Mouse (Mus musculus): ENCODE results near the gene Cnot3. TPM values are rescaled to one million over a fixed set of nuclear protein-coding genes. Genes with fewer than 3 reads are reported as not detected.

Gene Cnot3
- polyA plus RNA-seq, 1 experiment from 2014 or later, result 51.2 TPM

- Histone ChIP-seq H3K9ac (replicated peaks; ENCODE audit: low read length) (peak within 1 kb of the TSS; percentile 51), H3K27ac (replicated peaks; ENCODE audit: low read depth, low read length) (peak within 1 kb of the TSS; percentile 69), H3K4me1 (ENCODE audit: control insufficient read depth, insufficient read depth, low read length) (peaks cover 7% of the 10 kb centered on the region; the same call in 1 of the 2 replicates), H3K36me3 (ENCODE audit: control insufficient read depth, insufficient read depth, low read length) (peaks cover 27% of the 10 kb centered on the region), H3K9me3 (ENCODE audit: control insufficient read depth, low read length) (no peaks in the 10 kb centered on the region), H3K4me2 (ENCODE audit: low read length) (peak within 1 kb of the TSS; percentile 76), H3K27me3 (ENCODE audit: control insufficient read depth, insufficient read depth, low read length) (no peaks in the 10 kb centered on the region), H3K4me3 (replicated peaks; ENCODE audit: low read depth, low read length) (peak within 1 kb of the TSS; percentile 52)
- ATAC-seq (ENCODE audit: low FRiP score, low TSS enrichment) (peak; percentile 99), DNase-seq (peak; percentile 97)
- WGBS, result 4% methylated on average over 45 of the region's 45 CpGs
These were observed 20.4 kb downstream of the Cnot3 start, which contains the start of gene Leng1 for GRCm38 (mm10) chr7:3665215-3666114. Gene Leng1 (minus strand): TSS chr7:3665840.

DNA sequence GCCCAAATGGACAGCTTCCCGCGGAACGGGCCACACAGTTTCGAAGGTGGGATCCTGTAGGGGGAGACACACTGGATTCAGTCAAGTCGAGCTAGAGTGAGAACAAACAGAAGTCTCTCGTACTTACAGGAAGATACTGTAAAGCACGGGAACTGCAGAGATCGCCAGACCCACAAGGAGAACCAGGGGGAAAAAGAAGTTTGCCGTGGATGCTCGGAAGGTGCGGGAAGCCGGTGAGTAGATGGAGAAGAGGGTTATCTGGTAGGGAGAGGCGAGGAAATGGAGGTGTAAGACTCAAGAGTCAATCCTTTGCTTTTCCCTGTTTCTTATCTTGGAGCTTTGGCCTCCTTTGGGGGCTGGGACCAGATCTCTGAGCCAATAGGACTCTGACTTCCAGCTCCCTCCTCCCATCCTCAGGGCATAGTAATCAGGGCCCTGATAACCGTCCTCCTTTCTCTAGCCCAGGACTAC is 21.9 kb downstream of the Cnot3 start:
- Histone ChIP-seq H3K4me2 (ENCODE audit: low read length) (no peak overlapping the region), H3K36me3 (ENCODE audit: control insufficient read depth, insufficient read depth, low read length) (peaks cover 15% of the 10 kb centered on the region), H3K4me1 (ENCODE audit: control insufficient read depth, insufficient read depth, low read length) (peaks cover 7% of the 10 kb centered on the region; the same call in 1 of the 2 replicates), H3K4me3 (replicated peaks; ENCODE audit: low read depth, low read length) (no peak overlapping the region), H3K27me3 (ENCODE audit: control insufficient read depth, insufficient read depth, low read length) (no peaks in the 10 kb centered on the region), H3K9ac (replicated peaks; ENCODE audit: low read length) (no peak overlapping the region), H3K9me3 (ENCODE audit: control insufficient read depth, low read length) (no peaks in the 10 kb centered on the region), H3K27ac (replicated peaks; ENCODE audit: low read depth, low read length) (no peak overlapping the region)
- DNase-seq (no peak), ATAC-seq (ENCODE audit: low FRiP score, low TSS enrichment) (no peak)
- WGBS, result 18% methylated on average over 14 of the region's 14 CpGs

DNA sequence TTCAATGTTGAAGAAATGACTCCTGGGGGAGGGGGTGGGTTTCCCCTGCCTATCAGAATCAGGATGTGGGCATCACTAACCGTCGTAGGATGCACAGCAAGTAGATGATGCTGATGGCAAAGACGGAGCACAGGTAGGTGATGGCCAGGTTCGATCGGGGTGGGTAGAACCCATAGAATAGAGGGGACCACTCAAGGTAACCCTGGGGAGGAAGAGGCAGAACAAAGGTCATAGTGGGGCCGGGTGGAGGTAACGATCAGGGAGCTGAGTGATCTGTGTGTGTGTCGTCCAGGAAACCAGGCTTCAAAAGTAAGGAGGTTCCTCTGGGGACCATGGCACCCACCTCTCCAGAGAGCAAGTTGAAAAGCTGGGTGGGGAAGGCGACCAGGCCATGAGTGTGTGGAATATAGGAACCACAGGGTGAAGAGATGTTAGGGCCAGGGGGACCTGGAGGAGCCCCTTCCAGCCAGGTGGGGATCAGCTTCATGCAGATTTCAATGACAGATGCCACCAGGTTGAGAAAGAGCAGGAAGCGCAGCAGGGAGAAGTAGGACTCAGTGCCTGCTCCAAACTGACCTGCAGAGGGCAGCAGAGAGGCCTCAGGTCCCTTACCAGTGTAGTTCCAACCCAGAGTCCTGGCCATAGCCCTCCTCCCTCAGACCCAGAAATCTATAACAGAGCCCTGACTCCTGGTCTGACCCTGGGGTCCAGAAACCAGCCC is 29.6 kb downstream of the Cnot3 start:
- 67% methylated on average over 10 of the region's 10 CpGs for WGBS
- Histone ChIP-seq H3K4me2 (ENCODE audit: low read length) (no peak overlapping the region), H3K36me3 (ENCODE audit: control insufficient read depth, insufficient read depth, low read length) (0 out of 2 replicates have a peak, but pooled peaks cover 5% of the 10 kb centered on the region)

DNA sequence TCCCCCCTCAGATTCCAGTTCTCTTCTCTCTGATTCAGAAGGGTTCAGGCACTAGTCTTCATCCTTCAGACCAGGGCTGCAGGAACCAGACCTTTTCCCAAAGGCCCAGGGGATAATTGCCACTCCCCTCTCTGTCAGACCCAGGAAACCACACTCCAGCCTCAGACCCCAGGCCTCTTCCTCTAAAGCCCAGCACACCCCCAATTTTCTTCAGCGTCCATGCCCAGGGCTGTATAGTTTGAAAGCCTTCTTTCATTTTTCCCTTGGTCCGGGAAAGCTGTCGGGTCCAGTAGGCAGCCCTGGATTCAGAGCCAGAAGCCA is 30.1 kb downstream of the Cnot3 start:
- ATAC-seq (ENCODE audit: low FRiP score, low TSS enrichment) (no peak), DNase-seq (no peak)
- 0 out of 2 replicates have a peak, but pooled peaks cover 5% of the 10 kb centered on the region for H3K36me3 ChIP-seq (ENCODE audit: control insufficient read depth, insufficient read depth, low read length)
- WGBS, result 82% methylated on average over 3 of the region's 3 CpGs
- H3K27me3 ChIP-seq (ENCODE audit: control insufficient read depth, insufficient read depth, low read length), result no peaks in the 10 kb centered on the region
- no peak overlapping the region for H3K27ac ChIP-seq (replicated peaks; ENCODE audit: low read depth, low read length)
- no peak overlapping the region for H3K4me3 ChIP-seq (replicated peaks; ENCODE audit: low read depth, low read length)
- H3K9me3 ChIP-seq (ENCODE audit: control insufficient read depth, low read length), result no peaks in the 10 kb centered on the region
- no peaks in the 10 kb centered on the region for H3K4me1 ChIP-seq (ENCODE audit: control insufficient read depth, insufficient read depth, low read length)
- H3K9ac ChIP-seq (replicated peaks; ENCODE audit: low read length), result no peak overlapping the region
- H3K4me2 ChIP-seq (ENCODE audit: low read length), result no peak overlapping the region

More for the DNA sequence above, 29.6 kb downstream of the Cnot3 start:
- Histone ChIP-seq H3K9me3 (ENCODE audit: control insufficient read depth, low read length) (no peaks in the 10 kb centered on the region), H3K27ac (replicated peaks; ENCODE audit: low read depth, low read length) (no peak overlapping the region), H3K9ac (replicated peaks; ENCODE audit: low read length) (no peak overlapping the region), H3K4me1 (ENCODE audit: control insufficient read depth, insufficient read depth, low read length) (no peaks in the 10 kb centered on the region), H3K27me3 (ENCODE audit: control insufficient read depth, insufficient read depth, low read length) (no peaks in the 10 kb centered on the region), H3K4me3 (replicated peaks; ENCODE audit: low read depth, low read length) (no peak overlapping the region)
- DNase-seq, result peak; percentile 93
- ATAC-seq (ENCODE audit: low FRiP score, low TSS enrichment), result peak; percentile 85; the same call in 1 of the 2 replicates

GRCm38 (mm10) chr7:3676371-3676770 is 31.3 kb downstream of the Cnot3 start:
- Histone ChIP-seq H3K4me3 (replicated peaks; ENCODE audit: low read depth, low read length) (no peak overlapping the region), H3K9ac (replicated peaks; ENCODE audit: low read length) (no peak overlapping the region), H3K4me1 (ENCODE audit: control insufficient read depth, insufficient read depth, low read length) (no peaks in the 10 kb centered on the region), H3K36me3 (ENCODE audit: control insufficient read depth, insufficient read depth, low read length) (0 out of 2 replicates have a peak, but pooled peaks cover 5% of the 10 kb centered on the region), H3K4me2 (ENCODE audit: low read length) (no peak overlapping the region), H3K9me3 (ENCODE audit: control insufficient read depth, low read length) (no peaks in the 10 kb centered on the region), H3K27ac (replicated peaks; ENCODE audit: low read depth, low read length) (no peak overlapping the region), H3K27me3 (ENCODE audit: control insufficient read depth, insufficient read depth, low read length) (no peaks in the 10 kb centered on the region)
- ATAC-seq (ENCODE audit: low FRiP score, low TSS enrichment) (no peak), DNase-seq (no peak)
- WGBS, result 89% methylated on average over 12 of the region's 12 CpGs

- Histone ChIP-seq H3K4me2 (ENCODE audit: low read length) (no peak within 1 kb of the TSS), H3K4me3 (replicated peaks; ENCODE audit: low read depth, low read length) (no peak within 1 kb of the TSS), H3K36me3 (ENCODE audit: control insufficient read depth, insufficient read depth, low read length) (peaks cover 10% of the 10 kb centered on the region; the same call in 1 of the 2 replicates), H3K9ac (replicated peaks; ENCODE audit: low read length) (no peak within 1 kb of the TSS), H3K4me1 (ENCODE audit: control insufficient read depth, insufficient read depth, low read length) (no peaks in the 10 kb centered on the region), H3K27me3 (ENCODE audit: control insufficient read depth, insufficient read depth, low read length) (no peaks in the 10 kb centered on the region), H3K27ac (replicated peaks; ENCODE audit: low read depth, low read length) (no peak within 1 kb of the TSS), H3K9me3 (ENCODE audit: control insufficient read depth, low read length) (no peaks in the 10 kb centered on the region)
- DNase-seq, result no peak
- no peak for ATAC-seq (ENCODE audit: low FRiP score, low TSS enrichment)
- 54% methylated on average over 9 of the region's 9 CpGs for WGBS
These were observed 32.3 kb downstream of the Cnot3 start, which contains the start of gene Tmc4 for GRCm38 (mm10) chr7:3677342-3677741. Gene Tmc4 (minus strand): TSS chr7:3677553.

- Histone ChIP-seq H3K27ac (replicated peaks; ENCODE audit: low read depth, low read length) (peak overlapping the region; percentile 77), H3K4me1 (ENCODE audit: control insufficient read depth, insufficient read depth, low read length) (peaks cover 12% of the 10 kb centered on the region; the same call in 1 of the 2 replicates), H3K9me3 (ENCODE audit: control insufficient read depth, low read length) (no peaks in the 10 kb centered on the region), H3K4me2 (ENCODE audit: low read length) (0 out of 2 replicates have a peak overlapping the region, but pooled peaks have one; percentile 7), H3K27me3 (ENCODE audit: control insufficient read depth, insufficient read depth, low read length) (no peaks in the 10 kb centered on the region), H3K4me3 (replicated peaks; ENCODE audit: low read depth, low read length) (no peak overlapping the region), H3K9ac (replicated peaks; ENCODE audit: low read length) (no peak overlapping the region), H3K36me3 (ENCODE audit: control insufficient read depth, insufficient read depth, low read length) (peaks cover 40% of the 10 kb centered on the region)
- ATAC-seq (ENCODE audit: low FRiP score, low TSS enrichment) (peak; percentile 44), DNase-seq (peak; percentile 77)
- 47% methylated on average over 10 of the region's 10 CpGs for WGBS
These were observed 39.0 kb downstream of the Cnot3 start for GRCm38 (mm10) chr7:3683908-3684550.

DNA sequence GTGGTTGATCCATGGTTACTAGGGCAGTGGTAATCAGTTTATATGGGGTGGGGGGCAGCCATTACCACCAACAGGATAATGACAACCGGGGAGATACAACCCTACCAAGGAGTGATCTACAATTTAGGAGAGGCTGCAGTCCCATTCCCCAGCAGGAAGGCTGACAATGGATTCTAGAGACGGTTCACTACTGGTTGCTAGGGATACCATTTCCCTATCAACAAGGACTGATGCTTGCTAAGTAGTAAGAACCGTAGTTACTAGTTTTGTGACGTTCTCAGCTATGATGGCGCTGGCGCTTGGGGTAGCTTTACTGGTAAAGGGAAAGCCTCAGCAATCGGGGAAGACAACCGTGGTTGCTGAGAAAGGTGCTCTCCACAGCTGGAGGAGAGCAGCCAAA is 39.6 kb downstream of the Cnot3 start:
- 0 out of 2 replicates have a peak, but pooled peaks have one; percentile 10 for ATAC-seq (ENCODE audit: low FRiP score, low TSS enrichment)
- peaks cover 40% of the 10 kb centered on the region for H3K36me3 ChIP-seq (ENCODE audit: control insufficient read depth, insufficient read depth, low read length)

More for the DNA sequence above, 39.6 kb downstream of the Cnot3 start:
- peak overlapping the region; percentile 77 for H3K27ac ChIP-seq (replicated peaks; ENCODE audit: low read depth, low read length)
- H3K9ac ChIP-seq (replicated peaks; ENCODE audit: low read length), result no peak overlapping the region
- no peak overlapping the region for H3K4me3 ChIP-seq (replicated peaks; ENCODE audit: low read depth, low read length)
- WGBS, result 70% methylated on average over 8 of the region's 8 CpGs
- peaks cover 12% of the 10 kb centered on the region; the same call in 1 of the 2 replicates for H3K4me1 ChIP-seq (ENCODE audit: control insufficient read depth, insufficient read depth, low read length)
- no peaks in the 10 kb centered on the region for H3K9me3 ChIP-seq (ENCODE audit: control insufficient read depth, low read length)
- DNase-seq, result no peak
- H3K27me3 ChIP-seq (ENCODE audit: control insufficient read depth, insufficient read depth, low read length), result no peaks in the 10 kb centered on the region
- 0 out of 2 replicates have a peak overlapping the region, but pooled peaks have one; percentile 5 for H3K4me2 ChIP-seq (ENCODE audit: low read length)
